Mouse (Mus musculus): ENCODE measurements around the gene Hoxd1. TPM values are rescaled to one million over a fixed set of nuclear protein-coding genes. Genes with fewer than 3 reads are reported as not detected.

The Hoxd1 gene
- polyA plus RNA-seq, 1 experiment from 2014 or later, result 1.5 TPM

DNA sequence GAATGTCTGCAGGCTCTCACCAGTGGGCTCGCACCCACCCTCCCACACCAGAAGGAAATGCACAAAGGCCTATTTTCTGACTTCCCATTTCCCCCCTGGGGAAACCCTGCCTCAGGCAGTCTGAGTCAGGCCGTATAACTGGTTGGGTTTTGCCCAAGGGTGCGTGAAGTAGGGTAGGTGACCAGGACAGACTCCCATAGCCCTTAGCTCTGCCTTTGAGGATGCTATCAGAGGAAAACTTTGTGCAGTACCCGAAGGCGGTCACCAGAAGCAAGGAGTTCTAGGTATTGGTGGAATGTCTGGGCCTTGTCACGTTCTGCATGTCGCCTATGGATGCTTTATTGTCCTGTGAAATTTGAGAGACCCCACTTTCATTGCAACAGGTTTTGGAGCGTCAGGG, 39.8 kb upstream of the Hoxd1 start:
- Histone ChIP-seq H3K4me3 (ENCODE audit: low read depth, low read length) (peak overlapping the region; percentile 58), H3K9me3 (ENCODE audit: control insufficient read depth, low read length) (no peaks in the 10 kb centered on the region), H3K36me3 (ENCODE audit: control insufficient read depth, insufficient read depth, low read length) (no peaks in the 10 kb centered on the region), H3K4me2 (replicated peaks; ENCODE audit: low read depth, low read length) (peak overlapping the region; percentile 39), H3K27me3 (ENCODE audit: control insufficient read depth, insufficient read depth, low read length) (peaks cover 93% of the 10 kb centered on the region), H3K4me1 (replicated peaks; ENCODE audit: control insufficient read depth, insufficient read depth, low read length) (no peaks in the 10 kb centered on the region), H3K9ac (ENCODE audit: low read depth, low read length) (peak overlapping the region; percentile 62), H3K27ac (ENCODE audit: low read depth, low read length) (0 out of 2 replicates have a peak overlapping the region, but pooled peaks have one; percentile 81)
- DNase-seq (ENCODE audit: low spot score) (no peak), ATAC-seq (ENCODE audit: low FRiP score) (no peak)
- 7% methylated on average over 8 of the region's 8 CpGs for WGBS

DNA sequence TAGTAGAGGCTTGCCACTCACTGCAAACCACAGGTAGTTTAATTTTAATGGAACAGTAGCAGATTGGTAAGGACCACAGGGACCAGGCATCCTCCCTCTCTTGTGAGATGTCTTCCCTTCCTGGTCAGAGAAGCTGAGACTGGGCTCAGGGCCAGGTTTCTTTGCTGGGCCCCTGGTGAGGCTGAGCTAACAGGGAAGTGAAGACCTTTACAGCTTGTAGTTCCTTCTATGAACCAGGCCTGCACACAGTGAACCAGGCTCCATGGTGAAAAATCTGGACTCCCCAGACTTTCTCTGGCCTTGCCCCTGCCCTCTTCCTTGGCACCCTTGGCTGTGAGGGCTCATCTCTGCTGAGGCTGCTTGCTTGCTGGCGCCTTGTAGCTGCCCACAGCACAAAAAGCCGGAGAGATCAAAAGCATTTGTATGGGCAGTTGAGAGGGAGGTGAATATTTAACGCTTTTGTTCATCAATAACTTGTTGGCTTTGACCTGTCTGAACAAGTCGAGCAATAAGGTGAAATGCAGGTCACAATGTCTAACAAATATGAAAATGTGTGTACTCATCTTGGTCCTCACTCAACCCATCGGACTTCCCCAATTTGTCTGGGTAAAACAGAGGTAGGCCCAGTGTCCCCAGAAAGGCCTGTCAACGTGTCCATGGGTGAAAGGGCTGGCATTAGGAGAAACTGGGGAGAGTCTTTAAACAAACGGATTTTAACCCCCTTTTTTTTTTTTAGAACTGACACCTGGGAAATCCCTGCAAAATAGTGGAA, 38.4 kb upstream of the Hoxd1 start:
- peak overlapping the region; percentile 39 for H3K4me2 ChIP-seq (replicated peaks; ENCODE audit: low read depth, low read length)
- H3K4me1 ChIP-seq (replicated peaks; ENCODE audit: control insufficient read depth, insufficient read depth, low read length), result no peaks in the 10 kb centered on the region
- 8% methylated on average over 7 of the region's 7 CpGs for WGBS
- peak overlapping the region; percentile 58 for H3K4me3 ChIP-seq (ENCODE audit: low read depth, low read length)
- ATAC-seq (ENCODE audit: low FRiP score) (no peak), DNase-seq (ENCODE audit: low spot score) (no peak)
- peak overlapping the region; percentile 81 for H3K27ac ChIP-seq (ENCODE audit: low read depth, low read length)
- H3K27me3 ChIP-seq (ENCODE audit: control insufficient read depth, insufficient read depth, low read length), result peaks cover 97% of the 10 kb centered on the region
- H3K36me3 ChIP-seq (ENCODE audit: control insufficient read depth, insufficient read depth, low read length), result no peaks in the 10 kb centered on the region
- H3K9me3 ChIP-seq (ENCODE audit: control insufficient read depth, low read length), result no peaks in the 10 kb centered on the region
- peak overlapping the region; percentile 62 for H3K9ac ChIP-seq (ENCODE audit: low read depth, low read length)

DNA sequence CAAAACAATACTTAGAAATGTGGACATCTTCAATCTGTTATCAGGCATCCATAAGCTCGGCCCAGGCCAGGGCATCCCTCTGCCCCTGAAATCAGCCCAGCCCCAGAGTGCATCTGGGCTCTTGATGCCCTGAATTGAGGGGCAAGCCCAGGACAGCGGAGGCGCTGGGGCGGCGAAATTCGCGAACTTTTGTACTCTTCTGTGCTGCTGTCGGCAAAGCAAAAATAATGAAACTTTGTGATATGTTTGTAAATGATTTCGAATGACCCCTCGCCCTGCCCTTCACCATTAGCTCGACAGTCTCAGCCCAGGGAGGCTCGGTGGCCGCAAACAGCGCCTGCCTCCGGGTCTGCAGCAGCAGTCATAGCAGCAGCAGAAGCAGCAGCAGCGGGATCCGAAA, 37.6 kb upstream of the Hoxd1 start:
- Histone ChIP-seq H3K4me2 (replicated peaks; ENCODE audit: low read depth, low read length) (peak overlapping the region; percentile 39), H3K4me1 (replicated peaks; ENCODE audit: control insufficient read depth, insufficient read depth, low read length) (no peaks in the 10 kb centered on the region), H3K9me3 (ENCODE audit: control insufficient read depth, low read length) (no peaks in the 10 kb centered on the region), H3K27me3 (ENCODE audit: control insufficient read depth, insufficient read depth, low read length) (peaks cover 94% of the 10 kb centered on the region), H3K4me3 (ENCODE audit: low read depth, low read length) (peak overlapping the region; percentile 58), H3K36me3 (ENCODE audit: control insufficient read depth, insufficient read depth, low read length) (no peaks in the 10 kb centered on the region), H3K9ac (ENCODE audit: low read depth, low read length) (peak overlapping the region; percentile 62), H3K27ac (ENCODE audit: low read depth, low read length) (peak overlapping the region; percentile 81)
- ATAC-seq (ENCODE audit: low FRiP score) (no peak), DNase-seq (ENCODE audit: low spot score) (no peak)
- 1% methylated on average over 17 of the region's 17 CpGs for whole genome bisulfite sequencing

DNA sequence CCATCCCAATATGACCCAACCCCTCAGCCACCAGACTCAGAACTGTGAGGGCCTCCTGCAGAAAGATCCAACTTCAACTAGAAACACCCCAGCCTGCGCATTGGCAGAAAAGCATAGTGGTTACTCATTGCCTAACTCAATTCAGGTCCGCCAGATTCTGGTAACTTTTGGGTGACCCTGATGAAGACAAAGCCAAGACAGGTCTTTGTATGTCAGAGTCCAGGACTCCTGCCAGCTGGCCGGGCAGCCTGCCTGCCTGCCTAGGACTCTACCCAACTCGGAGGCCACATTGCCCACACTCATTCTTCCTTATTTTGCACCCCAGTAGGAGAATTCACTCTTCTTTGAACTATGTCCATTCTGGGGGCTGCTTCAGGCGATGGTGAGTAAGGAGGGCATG, 36.2 kb upstream of the Hoxd1 start, which contains the start of gene Gm28230:
Gene Gm28230 (plus strand): TSS at position 178 of the 400 bp plus-strand sequence.
- WGBS, result 5% methylated on average over 5 of the region's 5 CpGs
- peak within 1 kb of the TSS; percentile 39 for H3K4me2 ChIP-seq (replicated peaks; ENCODE audit: low read depth, low read length)
- peak within 1 kb of the TSS; percentile 88 for H3K27ac ChIP-seq (ENCODE audit: low read depth, low read length)
- peak within 1 kb of the TSS; percentile 66 for H3K9ac ChIP-seq (ENCODE audit: low read depth, low read length)
- no peaks in the 10 kb centered on the region for H3K9me3 ChIP-seq (ENCODE audit: control insufficient read depth, low read length)
- peaks cover 96% of the 10 kb centered on the region for H3K27me3 ChIP-seq (ENCODE audit: control insufficient read depth, insufficient read depth, low read length)
- no peaks in the 10 kb centered on the region for H3K36me3 ChIP-seq (ENCODE audit: control insufficient read depth, insufficient read depth, low read length)
- no peaks in the 10 kb centered on the region; the same call in 1 of the 2 replicates for H3K4me1 ChIP-seq (replicated peaks; ENCODE audit: control insufficient read depth, insufficient read depth, low read length)
- ATAC-seq (ENCODE audit: low FRiP score) (no peak), DNase-seq (ENCODE audit: low spot score) (no peak)
- H3K4me3 ChIP-seq (ENCODE audit: low read depth, low read length), result peak within 1 kb of the TSS; percentile 58

GRCm38 (mm10) chr2:74726973-74727639, 35.7 kb upstream of the Hoxd1 start:
- H3K27ac ChIP-seq (ENCODE audit: low read depth, low read length), result peak overlapping the region; percentile 88
- H3K4me2 ChIP-seq (replicated peaks; ENCODE audit: low read depth, low read length), result peak overlapping the region; percentile 39
- H3K4me3 ChIP-seq (ENCODE audit: low read depth, low read length), result peak overlapping the region; percentile 58
- H3K4me1 ChIP-seq (replicated peaks; ENCODE audit: control insufficient read depth, insufficient read depth, low read length), result no peaks in the 10 kb centered on the region; the same call in 1 of the 2 replicates
- ATAC-seq (ENCODE audit: low FRiP score) (peak; percentile 41; the same call in 1 of the 2 replicates), DNase-seq (ENCODE audit: low spot score) (no peak)
- H3K27me3 ChIP-seq (ENCODE audit: control insufficient read depth, insufficient read depth, low read length), result peaks cover 95% of the 10 kb centered on the region
- peak overlapping the region; percentile 66 for H3K9ac ChIP-seq (ENCODE audit: low read depth, low read length)
- WGBS, result under 1% methylated on average over 43 of the region's 43 CpGs
- no peaks in the 10 kb centered on the region for H3K36me3 ChIP-seq (ENCODE audit: control insufficient read depth, insufficient read depth, low read length)
- no peaks in the 10 kb centered on the region for H3K9me3 ChIP-seq (ENCODE audit: control insufficient read depth, low read length)

GRCm38 (mm10) chr2:74727640-74728302, 35.0 kb upstream of the Hoxd1 start:
- Histone ChIP-seq H3K27ac (ENCODE audit: low read depth, low read length) (peak overlapping the region; percentile 88), H3K27me3 (ENCODE audit: control insufficient read depth, insufficient read depth, low read length) (peaks cover 95% of the 10 kb centered on the region), H3K4me3 (ENCODE audit: low read depth, low read length) (peak overlapping the region; percentile 58), H3K4me1 (replicated peaks; ENCODE audit: control insufficient read depth, insufficient read depth, low read length) (no peaks in the 10 kb centered on the region; the same call in 1 of the 2 replicates), H3K9me3 (ENCODE audit: control insufficient read depth, low read length) (no peaks in the 10 kb centered on the region), H3K4me2 (replicated peaks; ENCODE audit: low read depth, low read length) (peak overlapping the region; percentile 39), H3K9ac (ENCODE audit: low read depth, low read length) (peak overlapping the region; percentile 66), H3K36me3 (ENCODE audit: control insufficient read depth, insufficient read depth, low read length) (no peaks in the 10 kb centered on the region)
- no peak for ATAC-seq (ENCODE audit: low FRiP score)
- no peak for DNase-seq (ENCODE audit: low spot score)
- 1% methylated on average over 24 of the region's 25 CpGs for WGBS

GRCm38 (mm10) chr2:74728303-74728680, 34.5 kb upstream of the Hoxd1 start:
- Histone ChIP-seq H3K27ac (ENCODE audit: low read depth, low read length) (peak overlapping the region; percentile 88), H3K4me3 (ENCODE audit: low read depth, low read length) (peak overlapping the region; percentile 58), H3K9me3 (ENCODE audit: control insufficient read depth, low read length) (no peaks in the 10 kb centered on the region), H3K4me1 (replicated peaks; ENCODE audit: control insufficient read depth, insufficient read depth, low read length) (no peaks in the 10 kb centered on the region; the same call in 1 of the 2 replicates), H3K4me2 (replicated peaks; ENCODE audit: low read depth, low read length) (peak overlapping the region; percentile 39), H3K9ac (ENCODE audit: low read depth, low read length) (peak overlapping the region; percentile 66), H3K27me3 (ENCODE audit: control insufficient read depth, insufficient read depth, low read length) (peaks cover 95% of the 10 kb centered on the region), H3K36me3 (ENCODE audit: control insufficient read depth, insufficient read depth, low read length) (no peaks in the 10 kb centered on the region)
- no peak for DNase-seq (ENCODE audit: low spot score)
- ATAC-seq (ENCODE audit: low FRiP score), result no peak
- WGBS, result 3% methylated on average over 13 of the region's 13 CpGs

DNA sequence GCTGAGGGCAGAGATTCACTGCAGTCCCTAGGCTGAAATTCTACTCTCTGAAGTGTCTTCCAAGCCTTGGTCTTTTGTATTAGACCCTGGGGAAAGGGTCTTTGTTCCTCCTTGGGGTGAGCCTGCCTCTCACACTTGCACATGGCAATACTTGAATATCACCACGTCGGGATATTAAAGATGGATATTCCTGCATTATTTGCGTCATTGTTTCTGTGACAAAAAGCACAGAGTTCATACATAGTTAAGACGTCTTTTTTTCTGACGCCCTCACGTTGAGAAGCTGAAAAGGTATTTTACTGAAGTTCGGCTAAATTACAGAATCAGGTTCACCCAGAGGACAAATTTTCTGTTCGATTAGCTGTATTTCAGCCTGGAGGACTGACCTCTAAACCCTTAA, 32.4 kb upstream of the Hoxd1 start:
- H3K36me3 ChIP-seq (ENCODE audit: control insufficient read depth, insufficient read depth, low read length), result no peaks in the 10 kb centered on the region
- ATAC-seq (ENCODE audit: low FRiP score), result no peak
- DNase-seq (ENCODE audit: low spot score), result no peak
- no peaks in the 10 kb centered on the region; the same call in 1 of the 2 replicates for H3K4me1 ChIP-seq (replicated peaks; ENCODE audit: control insufficient read depth, insufficient read depth, low read length)
- H3K4me2 ChIP-seq (replicated peaks; ENCODE audit: low read depth, low read length), result peak overlapping the region; percentile 54
- H3K9ac ChIP-seq (ENCODE audit: low read depth, low read length), result peak overlapping the region; percentile 76
- peak overlapping the region; percentile 95 for H3K27ac ChIP-seq (ENCODE audit: low read depth, low read length)
- H3K9me3 ChIP-seq (ENCODE audit: control insufficient read depth, low read length), result no peaks in the 10 kb centered on the region
- peak overlapping the region; percentile 48 for H3K4me3 ChIP-seq (ENCODE audit: low read depth, low read length)
- WGBS, result 4% methylated on average over 8 of the region's 8 CpGs
- peaks cover 85% of the 10 kb centered on the region for H3K27me3 ChIP-seq (ENCODE audit: control insufficient read depth, insufficient read depth, low read length)
